Mouse (Mus musculus) kidney, adult 2 months (tissue): ENCODE measurements around the gene Tenm3.

Experiments
- CTCF ChIP-seq: fragments of 200-500 bp; conservative IDR thresholded peaks from 2 replicates; pipeline ENCODE4 v1.5.1; 2011; ENCODE audit warnings: low read depth, mild to moderate bottlenecking, control low read depth, low read length, moderate library complexity, mixed read lengths; ENCODE audit not compliant: insufficient read depth, insufficient read length
- POLR2A ChIP-seq: fragments of 200-500 bp; IDR thresholded peaks from one replicate; pipeline ENCODE4 v1.6.1; 2011; ENCODE audit warnings: low read depth, low read length, control low read depth

GRCm38 (mm10) chr8:48467633-48468032 lies 376.1 kb downstream of the Tenm3 start:
- TF ChIP-seq POLR2A (no peak), CTCF (no peak)
